ENCODE assay signal across 8 mouse cellular contexts in genomic region chr1:193129321-193129720, GRCm38 (mm10). TPM values are rescaled to one million over a fixed set of nuclear protein-coding genes. Genes with fewer than 3 reads are reported as not detected.
A peak's percentile ranks its signal among the peaks of the same experiment; 100 is the strongest.
DNase-seq lines count a peak whose midpoint lies in the region; ATAC-seq and TF ChIP-seq lines count a peak whose summit lies in the region.

No protein-coding gene starts in this region.

- H3K4me2 ChIP-seq in embryonic facial prominence, embryonic 12.5 days (replicated peaks) = peak overlapping the region; percentile 63
- peak overlapping the region; percentile 64 for H3K4me2 ChIP-seq in intestine, embryonic 15.5 days (replicated peaks)
- peak overlapping the region; percentile 66 for H3K4me2 ChIP-seq in neural tube, embryonic 12.5 days (replicated peaks)

- intact Hi-C loops in left cerebral cortex, adult 2 months (cut with DNase I) = loop anchor here (2.0 to 10.0 kb wide), 4 partner anchors 92 to 403 kb away; partner anchors contain the start of gene Syt14
- intact Hi-C loops in left cerebral cortex, postnatal 4 days (cut with DNase I) = loop anchor here (10.0 kb wide), 3 partner anchors 345 to 945 kb away; no protein-coding TSS in a partner anchor

- H3K4me3 ChIP-seq in left cerebral cortex, adult 2 months = peak overlapping the region; percentile 80
- H3K4me3 ChIP-seq in embryonic facial prominence, embryonic 12.5 days = peak overlapping the region; percentile 98
- peak overlapping the region; percentile 96 for H3K4me3 ChIP-seq in intestine, embryonic 15.5 days (replicated peaks)
- H3K4me3 ChIP-seq in neural tube, embryonic 12.5 days = peak overlapping the region; percentile 97

- TF ChIP-seq CTCF in left cerebral cortex, adult 2 months (IDR thresholded peaks at IDR 0.05) = no peak

- H3K9me3 ChIP-seq in embryonic facial prominence, embryonic 12.5 days = no peaks in the 10 kb centered on the region
- H3K9me3 ChIP-seq in intestine, embryonic 15.5 days = no peaks in the 10 kb centered on the region
- H3K9me3 ChIP-seq in neural tube, embryonic 12.5 days = no peaks in the 10 kb centered on the region

- no peaks in the 10 kb centered on the region for H3K27me3 ChIP-seq in embryonic facial prominence, embryonic 12.5 days
- H3K27me3 ChIP-seq in intestine, embryonic 15.5 days (replicated peaks) = no peaks in the 10 kb centered on the region
- H3K27me3 ChIP-seq in neural tube, embryonic 12.5 days (replicated peaks) = no peaks in the 10 kb centered on the region; the same call in 1 of the 2 replicates

- 25% methylated on average over 5 of the region's 5 CpGs for WGBS in embryonic facial prominence, embryonic 12.5 days
- 25% methylated on average over 5 of the region's 5 CpGs for WGBS in intestine, embryonic 15.5 days
- 31% methylated on average over 5 of the region's 5 CpGs for WGBS in neural tube, embryonic 12.5 days

- H3K9ac ChIP-seq in embryonic facial prominence, embryonic 12.5 days = peak overlapping the region; percentile 87
- H3K9ac ChIP-seq in intestine, embryonic 15.5 days = peak overlapping the region; percentile 87
- peak overlapping the region; percentile 82 for H3K9ac ChIP-seq in neural tube, embryonic 12.5 days

- H3K4me1 ChIP-seq in embryonic facial prominence, embryonic 12.5 days = peaks cover 7% of the 10 kb centered on the region
- peaks cover 8% of the 10 kb centered on the region; the same call in 1 of the 2 replicates for H3K4me1 ChIP-seq in intestine, embryonic 15.5 days (replicated peaks)
- H3K4me1 ChIP-seq in neural tube, embryonic 12.5 days = peaks cover 7% of the 10 kb centered on the region

- no peak for DNase-seq in left cerebral cortex, adult 2 months (ENCODE audit: extremely low spot score in 1 of 2, low spot score in 2 of 2)
- no peak for DNase-seq in left cerebral cortex, postnatal 4 days
- DNase-seq in ovary, postnatal 36 days (ENCODE audit: low spot score) = no peak
- DNase-seq in urinary bladder, postnatal 10 days (ENCODE audit: low spot score) = no peak
- DNase-seq in yolk sac, embryonic 10.5 days (ENCODE audit: low spot score) = no peak

- peaks cover 24% of the 10 kb centered on the region for H3K36me3 ChIP-seq in embryonic facial prominence, embryonic 12.5 days
- peaks cover 8% of the 10 kb centered on the region; the same call in 1 of the 2 replicates for H3K36me3 ChIP-seq in intestine, embryonic 15.5 days
- H3K36me3 ChIP-seq in neural tube, embryonic 12.5 days = peaks cover 21% of the 10 kb centered on the region

- H3K27ac ChIP-seq in left cerebral cortex, adult 2 months = peak overlapping the region; percentile 78; the same call in 1 of the 2 replicates
- H3K27ac ChIP-seq in embryonic facial prominence, embryonic 12.5 days = no peak overlapping the region
- no peak overlapping the region for H3K27ac ChIP-seq in intestine, embryonic 15.5 days
- H3K27ac ChIP-seq in neural tube, embryonic 12.5 days = no peak overlapping the region

- ATAC-seq in embryonic facial prominence, embryonic 12.5 days (ENCODE audit: insufficient number of reproducible peaks, insufficient read depth, low FRiP score, low TSS enrichment) = no peak
- no peak for ATAC-seq in intestine, embryonic 15.5 days
- no peak for ATAC-seq in neural tube, embryonic 12.5 days (ENCODE audit: low FRiP score, low read depth)

RNA-seq across cellular contexts. Expression of gene Diexf, which starts 0.8 kb away (rescaled TPM):
- 10 to 100 TPM; 20.9 to 25.5 TPM for total RNA-seq in left cerebral cortex, adult 2 months (2021)
- total RNA-seq in left cerebral cortex, postnatal 4 days (2021) = 10 to 100 TPM; 26.5 to 28.6 TPM
- polyA plus RNA-seq in embryonic facial prominence, embryonic 12.5 days (2016; fragmentation: Nextera tagmentation; extraction: Ambion mirVana) = 9.0 and 10.4 TPM in 2 replicates
- 7.5 and 9.7 TPM in 2 replicates for polyA plus RNA-seq in intestine, embryonic 15.5 days (2015; fragmentation: Nextera tagmentation; extraction: Ambion mirVana)
- 6.9 and 9.6 TPM in 2 replicates for polyA plus RNA-seq in neural tube, embryonic 12.5 days (2016; fragmentation: Nextera tagmentation; extraction: Ambion mirVana)

RNA-seq across cellular contexts. Expression of gene Irf6, which starts 23.6 kb away (rescaled TPM):
- total RNA-seq in left cerebral cortex, adult 2 months (2021) = 1 to 10 TPM in 1 of 2 experiments, under 1 TPM in 1; 0.68 to 1.1 TPM
- 1 to 10 TPM in 1 of 2 experiments, under 1 TPM in 1; 0.79 to 1.1 TPM for total RNA-seq in left cerebral cortex, postnatal 4 days (2021)
- 17.3 and 18.3 TPM in 2 replicates for polyA plus RNA-seq in embryonic facial prominence, embryonic 12.5 days (2016; fragmentation: Nextera tagmentation; extraction: Ambion mirVana)
- 77.3 and 81.9 TPM in 2 replicates for polyA plus RNA-seq in intestine, embryonic 15.5 days (2015; fragmentation: Nextera tagmentation; extraction: Ambion mirVana)
- 1.9 and 3.1 TPM in 2 replicates for polyA plus RNA-seq in neural tube, embryonic 12.5 days (2016; fragmentation: Nextera tagmentation; extraction: Ambion mirVana)

RNA-seq across cellular contexts. Expression of gene A130010J15Rik, which starts 38.5 kb away (rescaled TPM):
- 1 to 10 TPM; 3.4 to 3.5 TPM for total RNA-seq in left cerebral cortex, adult 2 months (2021)
- total RNA-seq in left cerebral cortex, postnatal 4 days (2021) = 1 to 10 TPM; 6.8 to 7.8 TPM
- 16.3 and 18.1 TPM in 2 replicates for polyA plus RNA-seq in embryonic facial prominence, embryonic 12.5 days (2016; fragmentation: Nextera tagmentation; extraction: Ambion mirVana)
- 14.1 and 14.3 TPM in 2 replicates for polyA plus RNA-seq in intestine, embryonic 15.5 days (2015; fragmentation: Nextera tagmentation; extraction: Ambion mirVana)
- 14.3 and 14.4 TPM in 2 replicates for polyA plus RNA-seq in neural tube, embryonic 12.5 days (2016; fragmentation: Nextera tagmentation; extraction: Ambion mirVana)
